12 mouse cellular contexts compared by ENCODE assay signal in the genomic region with DNA sequence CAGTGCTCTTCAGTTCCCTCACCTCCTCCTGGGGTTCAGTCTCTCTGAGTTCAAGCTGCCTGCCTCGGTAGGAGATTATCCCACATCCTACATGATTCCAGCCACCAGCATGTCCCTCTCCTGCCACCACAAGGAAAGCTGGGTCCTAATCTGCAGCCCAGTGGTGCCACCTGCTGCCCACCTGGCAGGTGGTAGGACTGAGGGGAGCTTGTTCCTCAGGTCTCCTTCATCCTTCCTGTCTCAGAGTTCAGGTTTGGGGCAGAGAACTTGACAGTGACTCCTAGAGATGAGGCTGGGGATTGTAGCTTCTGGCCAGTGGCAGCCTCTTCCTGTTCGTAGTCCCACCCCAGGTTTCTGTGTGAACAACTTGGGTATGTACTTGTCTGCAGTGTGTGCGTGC. TPM values are rescaled to one million over a fixed set of nuclear protein-coding genes. Genes with fewer than 3 reads are reported as not detected.
A peak's percentile ranks its signal among the peaks of the same experiment; 100 is the strongest.
DNase-seq lines count a peak whose midpoint lies in the region; ATAC-seq and TF ChIP-seq lines count a peak whose summit lies in the region.
"Had no signal": no experiment of that assay in that cellular context is flagged by ENCODE, and none has a peak within 500 bp of the region (broad histone marks: within the 10 kb centered on the region; RNA-seq: fewer than 3 reads in every experiment).

No protein-coding gene starts in this region.

- H3K27ac ChIP-seq in forebrain, postnatal 0 days (ENCODE audit: low read depth, low read length) = no peak overlapping the region
- H3K27ac ChIP-seq in forebrain, embryonic 15.5 days (replicated peaks) = no peak overlapping the region
- no peak overlapping the region for H3K27ac ChIP-seq in midbrain, postnatal 0 days (ENCODE audit: low read depth, low read length)
- no peak overlapping the region for H3K27ac ChIP-seq in midbrain, embryonic 13.5 days
- no peak overlapping the region for H3K27ac ChIP-seq in intestine, embryonic 15.5 days
- no peak overlapping the region for H3K27ac ChIP-seq in hindbrain, embryonic 14.5 days
- H3K27ac ChIP-seq: heart, embryonic 15.5 days; limb, embryonic 15.5 days; neural tube, embryonic 13.5 days had no signal

- H3K27me3 ChIP-seq in forebrain, postnatal 0 days (ENCODE audit: insufficient read depth, low read length) = no peaks in the 10 kb centered on the region
- no peaks in the 10 kb centered on the region for H3K27me3 ChIP-seq in forebrain, embryonic 15.5 days
- H3K27me3 ChIP-seq in midbrain, postnatal 0 days (ENCODE audit: insufficient read depth, low read length) = no peaks in the 10 kb centered on the region
- no peaks in the 10 kb centered on the region for H3K27me3 ChIP-seq in midbrain, embryonic 13.5 days
- no peaks in the 10 kb centered on the region for H3K27me3 ChIP-seq in intestine, embryonic 15.5 days (replicated peaks)
- no peaks in the 10 kb centered on the region for H3K27me3 ChIP-seq in hindbrain, embryonic 14.5 days (ENCODE audit: control insufficient read depth, insufficient read depth, low read length)
- H3K27me3 ChIP-seq: heart, embryonic 15.5 days; limb, embryonic 15.5 days; neural tube, embryonic 13.5 days had no signal

- H3K4me3 ChIP-seq in forebrain, postnatal 0 days (ENCODE audit: low read depth, low read length) = no peak overlapping the region
- H3K4me3 ChIP-seq in forebrain, embryonic 15.5 days = no peak overlapping the region
- H3K4me3 ChIP-seq in midbrain, postnatal 0 days (ENCODE audit: low read depth, low read length) = no peak overlapping the region
- H3K4me3 ChIP-seq in midbrain, embryonic 13.5 days (replicated peaks) = no peak overlapping the region
- H3K4me3 ChIP-seq in intestine, embryonic 15.5 days (replicated peaks) = no peak overlapping the region
- H3K4me3 ChIP-seq in hindbrain, embryonic 14.5 days (replicated peaks; ENCODE audit: low read length) = no peak overlapping the region
- H3K4me3 ChIP-seq: heart, embryonic 15.5 days; limb, embryonic 15.5 days; neural tube, embryonic 13.5 days had no signal

- no peak overlapping the region for H3K9ac ChIP-seq in forebrain, postnatal 0 days
- H3K9ac ChIP-seq in forebrain, embryonic 15.5 days (replicated peaks) = no peak overlapping the region
- H3K9ac ChIP-seq in midbrain, postnatal 0 days (replicated peaks; ENCODE audit: low read length, poor library complexity, severe bottlenecking) = no peak overlapping the region
- H3K9ac ChIP-seq in midbrain, embryonic 13.5 days (replicated peaks) = no peak overlapping the region
- no peak overlapping the region for H3K9ac ChIP-seq in intestine, embryonic 15.5 days
- H3K9ac ChIP-seq in hindbrain, embryonic 14.5 days = no peak overlapping the region
- H3K9ac ChIP-seq: heart, embryonic 15.5 days; limb, embryonic 15.5 days; neural tube, embryonic 13.5 days had no signal

- no peak for DNase-seq in forebrain, postnatal 0 days
- DNase-seq in midbrain, postnatal 0 days (ENCODE audit: low spot score) = no peak
- peak; percentile 8 for DNase-seq in naive thymus-derived CD4-positive, alpha-beta T cell, adult 2 months (ENCODE audit: low read depth)
- DNase-seq in hindbrain, embryonic 14.5 days (ENCODE audit: low spot score) = no peak
- DNase-seq in testis, postnatal 10 days (ENCODE audit: low spot score) = no peak

- H3K4me1 ChIP-seq in forebrain, postnatal 0 days (ENCODE audit: insufficient read depth) = no peaks in the 10 kb centered on the region
- 0 out of 2 replicates have a peak, but pooled peaks cover 4% of the 10 kb centered on the region for H3K4me1 ChIP-seq in forebrain, embryonic 15.5 days
- no peaks in the 10 kb centered on the region for H3K4me1 ChIP-seq in midbrain, postnatal 0 days (ENCODE audit: insufficient read depth, low read length)
- H3K4me1 ChIP-seq in midbrain, embryonic 13.5 days (replicated peaks) = no peaks in the 10 kb centered on the region
- H3K4me1 ChIP-seq in intestine, embryonic 15.5 days (replicated peaks) = 0 out of 2 replicates have a peak, but pooled peaks cover 4% of the 10 kb centered on the region
- no peaks in the 10 kb centered on the region for H3K4me1 ChIP-seq in hindbrain, embryonic 14.5 days (replicated peaks; ENCODE audit: control insufficient read depth, insufficient read depth, low read length)
- H3K4me1 ChIP-seq: neural tube, embryonic 13.5 days had no signal

- no peaks in the 10 kb centered on the region for H3K36me3 ChIP-seq in forebrain, postnatal 0 days (ENCODE audit: insufficient read depth)
- H3K36me3 ChIP-seq in forebrain, embryonic 15.5 days = no peaks in the 10 kb centered on the region
- H3K36me3 ChIP-seq in midbrain, postnatal 0 days (ENCODE audit: insufficient read depth, low read length) = no peaks in the 10 kb centered on the region
- no peaks in the 10 kb centered on the region for H3K36me3 ChIP-seq in midbrain, embryonic 13.5 days
- no peaks in the 10 kb centered on the region for H3K36me3 ChIP-seq in intestine, embryonic 15.5 days
- H3K36me3 ChIP-seq in hindbrain, embryonic 14.5 days (replicated peaks; ENCODE audit: control insufficient read depth, insufficient read depth) = no peaks in the 10 kb centered on the region
- H3K36me3 ChIP-seq: heart, embryonic 15.5 days; limb, embryonic 15.5 days; neural tube, embryonic 13.5 days had no signal

- WGBS in forebrain, postnatal 0 days = 66% methylated on average over 3 of the region's 3 CpGs
- 68% methylated on average over 3 of the region's 3 CpGs for WGBS in forebrain, embryonic 15.5 days
- 67% methylated on average over 3 of the region's 3 CpGs for WGBS in midbrain, postnatal 0 days
- 63% methylated on average over 3 of the region's 3 CpGs for WGBS in midbrain, embryonic 13.5 days
- WGBS in intestine, embryonic 15.5 days = 57% methylated on average over 3 of the region's 3 CpGs
- 64% methylated on average over 3 of the region's 3 CpGs for WGBS in hindbrain, embryonic 14.5 days

- ATAC-seq in forebrain, postnatal 0 days = no peak
- ATAC-seq in forebrain, embryonic 15.5 days (replicated peaks) = no peak
- ATAC-seq in midbrain, postnatal 0 days (ENCODE audit: low FRiP score) = no peak
- ATAC-seq in midbrain, embryonic 13.5 days = no peak
- peak; percentile 56; the same call in 1 of the 2 replicates for ATAC-seq in intestine, embryonic 15.5 days
- ATAC-seq in hindbrain, embryonic 14.5 days (ENCODE audit: low FRiP score) = no peak

- peak; percentile 46 for TF ChIP-seq CTCF in forebrain, postnatal 0 days (IDR thresholded peaks at IDR 0.05; ENCODE audit: low read depth)
- peak; percentile 61 for TF ChIP-seq CTCF in midbrain, postnatal 0 days (IDR thresholded peaks at IDR 0.05)

- no peaks in the 10 kb centered on the region for H3K9me3 ChIP-seq in forebrain, postnatal 0 days (ENCODE audit: low read length)
- no peaks in the 10 kb centered on the region for H3K9me3 ChIP-seq in forebrain, embryonic 15.5 days
- no peaks in the 10 kb centered on the region for H3K9me3 ChIP-seq in midbrain, postnatal 0 days (ENCODE audit: low read length)
- H3K9me3 ChIP-seq in midbrain, embryonic 13.5 days = no peaks in the 10 kb centered on the region
- no peaks in the 10 kb centered on the region for H3K9me3 ChIP-seq in intestine, embryonic 15.5 days
- no peaks in the 10 kb centered on the region for H3K9me3 ChIP-seq in hindbrain, embryonic 14.5 days (ENCODE audit: control insufficient read depth, low read length)
- H3K9me3 ChIP-seq: heart, embryonic 15.5 days; limb, embryonic 15.5 days; neural tube, embryonic 13.5 days had no signal

- no peak overlapping the region for H3K4me2 ChIP-seq in forebrain, postnatal 0 days (ENCODE audit: low read depth)
- H3K4me2 ChIP-seq in forebrain, embryonic 15.5 days (replicated peaks) = no peak overlapping the region
- no peak overlapping the region for H3K4me2 ChIP-seq in midbrain, postnatal 0 days (ENCODE audit: low read depth, low read length, poor library complexity, severe bottlenecking)
- no peak overlapping the region for H3K4me2 ChIP-seq in midbrain, embryonic 13.5 days (replicated peaks)
- no peak overlapping the region for H3K4me2 ChIP-seq in intestine, embryonic 15.5 days (replicated peaks)
- no peak overlapping the region for H3K4me2 ChIP-seq in hindbrain, embryonic 14.5 days (replicated peaks)
- H3K4me2 ChIP-seq: heart, embryonic 15.5 days; limb, embryonic 15.5 days; neural tube, embryonic 13.5 days had no signal

RNA-seq across cellular contexts. Expression of gene Krt80, which starts 17.2 kb away (rescaled TPM):
- total RNA-seq in forebrain, postnatal 0 days (2014; rRNA removed) = 0.29 TPM in 1 of 2 replicates, not detected in the other
- 0.16 and 0.23 TPM in 2 replicates for polyA plus RNA-seq in forebrain, postnatal 0 days (2015; fragmentation: Nextera tagmentation; extraction: Ambion mirVana)
- 0.08 TPM in 1 of 2 replicates, not detected in the other for polyA plus RNA-seq in forebrain, embryonic 15.5 days (2015; fragmentation: Nextera tagmentation; extraction: Ambion mirVana)
- total RNA-seq in midbrain, postnatal 0 days (2014; rRNA removed) = 0.09 and 1.0 TPM in 2 replicates
- polyA plus RNA-seq in midbrain, postnatal 0 days (2015; fragmentation: Nextera tagmentation; extraction: Ambion mirVana) = 0.16 and 0.33 TPM in 2 replicates
- 0.05 and 0.09 TPM in 2 replicates for polyA plus RNA-seq in midbrain, embryonic 13.5 days (2015; fragmentation: Nextera tagmentation; extraction: Ambion mirVana)
- 1.2 TPM in 2 replicates for polyA plus RNA-seq in intestine, embryonic 15.5 days (2015; fragmentation: Nextera tagmentation; extraction: Ambion mirVana)
- 0.11 TPM in 1 of 2 replicates, not detected in the other for polyA plus RNA-seq in hindbrain, embryonic 14.5 days (2014; fragmentation: Nextera tagmentation; extraction: Ambion mirVana)

RNA-seq across cellular contexts. Expression of gene Krt7, which starts 23.7 kb away (rescaled TPM):
- total RNA-seq in forebrain, postnatal 0 days (2014; rRNA removed) = 0.29 and 0.31 TPM in 2 replicates
- polyA plus RNA-seq in forebrain, postnatal 0 days (2015; fragmentation: Nextera tagmentation; extraction: Ambion mirVana) = 0.24 and 0.47 TPM in 2 replicates
- polyA plus RNA-seq in forebrain, embryonic 15.5 days (2015; fragmentation: Nextera tagmentation; extraction: Ambion mirVana) = 0.26 and 0.46 TPM in 2 replicates
- total RNA-seq in midbrain, postnatal 0 days (2014; rRNA removed) = 0.49 and 0.52 TPM in 2 replicates
- 0.20 and 0.82 TPM in 2 replicates for polyA plus RNA-seq in midbrain, postnatal 0 days (2015; fragmentation: Nextera tagmentation; extraction: Ambion mirVana)
- polyA plus RNA-seq in midbrain, embryonic 13.5 days (2015; fragmentation: Nextera tagmentation; extraction: Ambion mirVana) = 0.05 and 0.32 TPM in 2 replicates
- 134 and 137 TPM in 2 replicates for polyA plus RNA-seq in intestine, embryonic 15.5 days (2015; fragmentation: Nextera tagmentation; extraction: Ambion mirVana)
- 1.5 and 1.8 TPM in 2 replicates for polyA plus RNA-seq in hindbrain, embryonic 14.5 days (2014; fragmentation: Nextera tagmentation; extraction: Ambion mirVana)

RNA-seq across cellular contexts. Expression of gene Krt87, which starts 51.4 kb away (rescaled TPM):
- 0.15 and 0.52 TPM in 2 replicates for total RNA-seq in forebrain, postnatal 0 days (2014; rRNA removed)
- polyA plus RNA-seq in forebrain, postnatal 0 days (2015; fragmentation: Nextera tagmentation; extraction: Ambion mirVana) = 0.36 and 0.38 TPM in 2 replicates
- polyA plus RNA-seq in forebrain, embryonic 15.5 days (2015; fragmentation: Nextera tagmentation; extraction: Ambion mirVana) = 0.09 and 0.10 TPM in 2 replicates
- 0.76 and 1.2 TPM in 2 replicates for total RNA-seq in midbrain, postnatal 0 days (2014; rRNA removed)
- 0.76 and 0.84 TPM in 2 replicates for polyA plus RNA-seq in midbrain, postnatal 0 days (2015; fragmentation: Nextera tagmentation; extraction: Ambion mirVana)
- 0.17 and 0.19 TPM in 2 replicates for polyA plus RNA-seq in midbrain, embryonic 13.5 days (2015; fragmentation: Nextera tagmentation; extraction: Ambion mirVana)
- 0.20 and 0.21 TPM in 2 replicates for polyA plus RNA-seq in intestine, embryonic 15.5 days (2015; fragmentation: Nextera tagmentation; extraction: Ambion mirVana)
- polyA plus RNA-seq in hindbrain, embryonic 14.5 days (2014; fragmentation: Nextera tagmentation; extraction: Ambion mirVana) = 0.40 and 0.50 TPM in 2 replicates
- polyA plus RNA-seq: heart, embryonic 15.5 days; testis, adult 2 months had no signal

Comparison
In these comparisons a context has a peak if more than half of its experiments do, and no peak if none do; other contexts are left out.
1. RNA of gene Krt7, which starts 23.7 kb away (polyA plus RNA-seq): 134 to 137 TPM in intestine, embryonic 15.5 days; 1.5 to 1.8 TPM in hindbrain, embryonic 14.5 days, 0.26 to 0.46 TPM in forebrain, embryonic 15.5 days, 0.24 to 0.47 TPM in forebrain, postnatal 0 days, 0.20 to 0.82 TPM in midbrain, postnatal 0 days and 0.05 to 0.32 TPM in midbrain, embryonic 13.5 days; every median in the first group is over 10 times any median in the second.